Mouse (Mus musculus) liver, embryonic 15.5 days (tissue): ENCODE results near the gene Gm20388. TPM values are rescaled to one million over a fixed set of nuclear protein-coding genes. Genes with fewer than 3 reads are reported as not detected.
A peak's percentile ranks its signal among the peaks of the same experiment; 100 is the strongest.

ENCODE experiments used
- ATAC-seq: fragments of 200-750 bp; cut with Nextera tagmentation; 2 replicates; pipeline ENCODE4 v1.8.0; 2017; ENCODE audit warnings: moderate number of reproducible peaks, mild to moderate bottlenecking, moderate library complexity; ENCODE audit not compliant: insufficient read depth
- H3K27ac ChIP-seq: fragments of 300-500 bp; sonication (generic); replicated peaks from 2 replicates; pipeline ENCODE4 v1.5.1; 2015; ENCODE audit warnings: mild to moderate bottlenecking, inconsistent platforms
- H3K27me3 ChIP-seq: fragments of 300-500 bp; sonication (generic); 2 replicates; pipeline ENCODE4 v1.6.1; 2015; ENCODE audit warnings: mild to moderate bottlenecking, inconsistent platforms
- H3K36me3 ChIP-seq: fragments of 300-500 bp; sonication (generic); replicated peaks from 2 replicates; pipeline ENCODE4 v1.6.1; 2015; ENCODE audit warnings: moderate library complexity, mild to moderate bottlenecking, inconsistent platforms
- H3K4me1 ChIP-seq: fragments of 300-500 bp; sonication (generic); replicated peaks from 2 replicates; pipeline ENCODE4 v1.6.1; 2015; ENCODE audit warnings: inconsistent platforms
- H3K4me2 ChIP-seq: fragments of 300-500 bp; sonication (generic); 2 replicates; pipeline ENCODE4 v1.6.1; 2015; ENCODE audit warnings: moderate library complexity, mild to moderate bottlenecking, inconsistent platforms
- H3K4me3 ChIP-seq: fragments of 300-500 bp; sonication (generic); replicated peaks from 2 replicates; pipeline ENCODE4 v1.5.1; 2015; ENCODE audit warnings: mild to moderate bottlenecking, inconsistent platforms
- H3K9ac ChIP-seq: fragments of 300-500 bp; sonication (generic); 2 replicates; pipeline ENCODE4 v1.6.1; 2015; ENCODE audit warnings: moderate library complexity, mild to moderate bottlenecking, inconsistent platforms
- H3K9me3 ChIP-seq: fragments of 300-500 bp; sonication (generic); replicated peaks from 2 replicates; pipeline ENCODE4 v1.6.1; 2016; ENCODE audit warnings: inconsistent platforms
- WGBS: fragments of 180-500 bp; shearing (Covaris S2); methylation state at CpG from one replicate; pipeline ENCODE4 v1.1.7; 2015; ENCODE audit warnings: mixed read lengths; ENCODE audit not compliant: insufficient replicate concordance; 5-methylcytosine and 5-hydroxymethylcytosine counted together
- polyA plus RNA-seq: library from polyadenylated mRNA; unstranded; fragments of >200 nt; fragmentation: Nextera tagmentation; extraction: Ambion mirVana; gene quantifications from 2 replicates; pipeline ENCODE4 v1.2.1, GENCODE M21; 2015

Gene Gm20388
- polyA plus RNA-seq, 1 experiment from 2014 or later = not detected

- Histone ChIP-seq H3K27me3 (no peaks in the 10 kb centered on the region), H3K4me2 (peak overlapping the region; percentile 62), H3K36me3 (no peaks in the 10 kb centered on the region), H3K4me1 (peaks cover 53% of the 10 kb centered on the region), H3K27ac (peak overlapping the region; percentile 76), H3K9ac (peak overlapping the region; percentile 55; the same call in 1 of the 2 replicates), H3K9me3 (no peaks in the 10 kb centered on the region), H3K4me3 (peak overlapping the region; percentile 32)
- ATAC-seq = peak; percentile 24
- WGBS = 16% methylated on average over 10 of the region's 10 CpGs
Measured at GRCm38 (mm10) chr8:122557248-122558038, 2646.8 kb downstream of the Gm20388 start.

GRCm38 (mm10) chr8:122558671-122559349, 2648.2 kb downstream of the Gm20388 start:
- Histone ChIP-seq H3K4me2 (no peak overlapping the region), H3K36me3 (no peaks in the 10 kb centered on the region), H3K4me1 (peaks cover 47% of the 10 kb centered on the region), H3K27ac (peak overlapping the region; percentile 33; the same call in 1 of the 2 replicates), H3K9me3 (no peaks in the 10 kb centered on the region), H3K9ac (no peak overlapping the region), H3K4me3 (no peak overlapping the region), H3K27me3 (no peaks in the 10 kb centered on the region)
- no peak for ATAC-seq
- 34% methylated on average over 12 of the region's 12 CpGs for WGBS

GRCm38 (mm10) chr8:122561199-122561598, 2650.6 kb downstream of the Gm20388 start:
- H3K4me3 ChIP-seq = no peak overlapping the region
- no peaks in the 10 kb centered on the region for H3K36me3 ChIP-seq
- H3K4me1 ChIP-seq = peaks cover 40% of the 10 kb centered on the region
- no peak for ATAC-seq
- 33% methylated on average over 5 of the region's 5 CpGs for WGBS
- H3K9ac ChIP-seq = no peak overlapping the region
- H3K27me3 ChIP-seq = no peaks in the 10 kb centered on the region
- no peaks in the 10 kb centered on the region for H3K9me3 ChIP-seq
- no peak overlapping the region for H3K27ac ChIP-seq
- H3K4me2 ChIP-seq = no peak overlapping the region

- Histone ChIP-seq H3K9me3 (no peaks in the 10 kb centered on the region), H3K9ac (no peak overlapping the region), H3K4me1 (peaks cover 38% of the 10 kb centered on the region), H3K36me3 (peaks cover 8% of the 10 kb centered on the region), H3K27ac (peak overlapping the region; percentile 16), H3K27me3 (no peaks in the 10 kb centered on the region), H3K4me3 (no peak overlapping the region; the same call in 1 of the 2 replicates), H3K4me2 (no peak overlapping the region)
- 64% methylated on average over 25 of the region's 25 CpGs for WGBS
- no peak for ATAC-seq
Measured at GRCm38 (mm10) chr8:122564363-122565352, 2654.0 kb downstream of the Gm20388 start.

GRCm38 (mm10) chr8:122566766-122567165, 2656.1 kb downstream of the Gm20388 start:
- Histone ChIP-seq H3K4me3 (peak overlapping the region; percentile 88), H3K4me1 (peaks cover 59% of the 10 kb centered on the region), H3K36me3 (peaks cover 29% of the 10 kb centered on the region), H3K27ac (peak overlapping the region; percentile 82), H3K27me3 (no peaks in the 10 kb centered on the region), H3K9ac (peak overlapping the region; percentile 92), H3K9me3 (no peaks in the 10 kb centered on the region), H3K4me2 (peak overlapping the region; percentile 90)
- ATAC-seq = no peak
- 12% methylated on average over 6 of the region's 6 CpGs for WGBS

- Histone ChIP-seq H3K4me3 (peak within 1 kb of the TSS; percentile 88), H3K27ac (peak within 1 kb of the TSS; percentile 90), H3K9ac (peak within 1 kb of the TSS; percentile 92), H3K9me3 (no peaks in the 10 kb centered on the region), H3K36me3 (peaks cover 37% of the 10 kb centered on the region), H3K4me1 (peaks cover 67% of the 10 kb centered on the region), H3K27me3 (no peaks in the 10 kb centered on the region), H3K4me2 (peak within 1 kb of the TSS; percentile 90)
- ATAC-seq = peak; percentile 94
- WGBS = under 1% methylated on average over 62 of the region's 62 CpGs
Measured at GRCm38 (mm10) chr8:122567361-122568108, 2656.9 kb downstream of the Gm20388 start, which contains the start of gene Cdt1. Cdt1 (plus strand) TSS chr8:122568015.

GRCm38 (mm10) chr8:122568109-122568504, 2657.5 kb downstream of the Gm20388 start:
- under 1% methylated on average over 34 of the region's 34 CpGs for WGBS
- Histone ChIP-seq H3K4me1 (peaks cover 72% of the 10 kb centered on the region), H3K9ac (peak overlapping the region; percentile 92), H3K36me3 (peaks cover 43% of the 10 kb centered on the region), H3K9me3 (no peaks in the 10 kb centered on the region), H3K27me3 (no peaks in the 10 kb centered on the region), H3K4me3 (peak overlapping the region; percentile 88), H3K27ac (peak overlapping the region; percentile 90), H3K4me2 (peak overlapping the region; percentile 90)
- peak; percentile 26 for ATAC-seq

- H3K9me3 ChIP-seq = no peaks in the 10 kb centered on the region
- H3K36me3 ChIP-seq = peaks cover 51% of the 10 kb centered on the region
- peaks cover 80% of the 10 kb centered on the region for H3K4me1 ChIP-seq
- peak overlapping the region; percentile 90 for H3K4me2 ChIP-seq
- no peaks in the 10 kb centered on the region for H3K27me3 ChIP-seq
- peak overlapping the region; percentile 90 for H3K27ac ChIP-seq
- peak overlapping the region; percentile 88 for H3K4me3 ChIP-seq
- peak overlapping the region; percentile 92 for H3K9ac ChIP-seq
- WGBS = 10% methylated on average over 10 of the region's 10 CpGs
- ATAC-seq = no peak
Measured at GRCm38 (mm10) chr8:122568881-122569309, 2658.3 kb downstream of the Gm20388 start.

- H3K4me2 ChIP-seq = peak overlapping the region; percentile 90
- 52% methylated on average over 9 of the region's 9 CpGs for WGBS
- H3K9ac ChIP-seq = peak overlapping the region; percentile 92
- H3K27ac ChIP-seq = peak overlapping the region; percentile 90
- H3K4me1 ChIP-seq = peaks cover 85% of the 10 kb centered on the region
- H3K27me3 ChIP-seq = no peaks in the 10 kb centered on the region
- peak overlapping the region; percentile 88 for H3K4me3 ChIP-seq
- peaks cover 55% of the 10 kb centered on the region for H3K36me3 ChIP-seq
- H3K9me3 ChIP-seq = no peaks in the 10 kb centered on the region
- ATAC-seq = no peak
Measured at GRCm38 (mm10) chr8:122569329-122569728, 2658.7 kb downstream of the Gm20388 start.

GRCm38 (mm10) chr8:122569996-122570395, 2659.4 kb downstream of the Gm20388 start:
- Histone ChIP-seq H3K4me2 (peak overlapping the region; percentile 90), H3K27ac (peak overlapping the region; percentile 90; the same call in 1 of the 2 replicates), H3K27me3 (no peaks in the 10 kb centered on the region), H3K9me3 (no peaks in the 10 kb centered on the region), H3K9ac (0 out of 2 replicates have a peak overlapping the region, but pooled peaks have one; percentile 92), H3K4me3 (peak overlapping the region; percentile 88), H3K4me1 (peaks cover 88% of the 10 kb centered on the region), H3K36me3 (peaks cover 56% of the 10 kb centered on the region)
- ATAC-seq = no peak
- WGBS = 96% methylated on average over 16 of the region's 16 CpGs
